Mouse (Mus musculus): ENCODE results near the gene Doc2g. TPM values are rescaled to one million over a fixed set of nuclear protein-coding genes. Genes with fewer than 3 reads are reported as not detected.

The Doc2g gene
- polyA plus RNA-seq, 1 experiment from 2014 or later: 4.8 TPM

Other genes with a start within 250 kb of the Doc2g start
- gene Kmt5b, start 235.9 kb upstream of the Doc2g start, polyA plus RNA-seq (2015; fragmentation: Nextera tagmentation; extraction: Ambion mirVana): 22.2 and 22.6 TPM in 2 replicates
- gene Chka, start 151.5 kb upstream of the Doc2g start, polyA plus RNA-seq (2015; fragmentation: Nextera tagmentation; extraction: Ambion mirVana): 42.2 and 44.4 TPM in 2 replicates
- gene Tcirg1, start 96.2 kb upstream of the Doc2g start, polyA plus RNA-seq (2015; fragmentation: Nextera tagmentation; extraction: Ambion mirVana): 43.1 and 46.6 TPM in 2 replicates
- 271 and 298 TPM in 2 replicates for gene Ndufs8, start 90.5 kb upstream of the Doc2g start, polyA plus RNA-seq (2015; fragmentation: Nextera tagmentation; extraction: Ambion mirVana)
- gene Aldh3b1, start 73.5 kb upstream of the Doc2g start, polyA plus RNA-seq (2015; fragmentation: Nextera tagmentation; extraction: Ambion mirVana): 3.5 and 4.9 TPM in 2 replicates
- 25.6 and 29.9 TPM in 2 replicates for gene Unc93b1, start 68.1 kb upstream of the Doc2g start, polyA plus RNA-seq (2015; fragmentation: Nextera tagmentation; extraction: Ambion mirVana)
- 0.39 and 0.92 TPM in 2 replicates for gene Aldh3b3, start 44.7 kb upstream of the Doc2g start, polyA plus RNA-seq (2015; fragmentation: Nextera tagmentation; extraction: Ambion mirVana)
- gene Aldh3b2, start 31.0 kb upstream of the Doc2g start, polyA plus RNA-seq (2015; fragmentation: Nextera tagmentation; extraction: Ambion mirVana): 44.0 and 68.7 TPM in 2 replicates
- gene Acy3, start 16.7 kb upstream of the Doc2g start, polyA plus RNA-seq (2015; fragmentation: Nextera tagmentation; extraction: Ambion mirVana): 7.8 and 10.2 TPM in 2 replicates
- 0.17 TPM in 1 of 2 replicates, not detected in the other for gene Tbx10, start 10.6 kb upstream of the Doc2g start, polyA plus RNA-seq (2015; fragmentation: Nextera tagmentation; extraction: Ambion mirVana)
- gene Nudt8, start 2.7 kb upstream of the Doc2g start, polyA plus RNA-seq (2015; fragmentation: Nextera tagmentation; extraction: Ambion mirVana): 30.5 and 31.3 TPM in 2 replicates
- 2.8 and 3.4 TPM in 2 replicates for gene Gm49405, start 2.7 kb upstream of the Doc2g start, polyA plus RNA-seq (2015; fragmentation: Nextera tagmentation; extraction: Ambion mirVana)
- 222 and 223 TPM in 2 replicates for gene Ndufv1, start 9.5 kb downstream of the Doc2g start, polyA plus RNA-seq (2015; fragmentation: Nextera tagmentation; extraction: Ambion mirVana)
- gene Gstp1, start 34.7 kb downstream of the Doc2g start, polyA plus RNA-seq (2015; fragmentation: Nextera tagmentation; extraction: Ambion mirVana): 793 and 833 TPM in 2 replicates
- gene Gstp2, start 42.7 kb downstream of the Doc2g start, polyA plus RNA-seq (2015; fragmentation: Nextera tagmentation; extraction: Ambion mirVana): 24.2 and 28.7 TPM in 2 replicates
- gene Gstp3, start 56.3 kb downstream of the Doc2g start, polyA plus RNA-seq (2015; fragmentation: Nextera tagmentation; extraction: Ambion mirVana): 5.3 and 6.1 TPM in 2 replicates
- 2.9 and 4.2 TPM in 2 replicates for gene Cabp2, start 78.3 kb downstream of the Doc2g start, polyA plus RNA-seq (2015; fragmentation: Nextera tagmentation; extraction: Ambion mirVana)
- gene Cdk2ap2, start 93.9 kb downstream of the Doc2g start, polyA plus RNA-seq (2015; fragmentation: Nextera tagmentation; extraction: Ambion mirVana): 115 and 128 TPM in 2 replicates
- 13.8 and 14.9 TPM in 2 replicates for gene Pitpnm1, start 96.7 kb downstream of the Doc2g start, polyA plus RNA-seq (2015; fragmentation: Nextera tagmentation; extraction: Ambion mirVana)
- 86.9 and 90.8 TPM in 2 replicates for gene Aip, start 122.5 kb downstream of the Doc2g start, polyA plus RNA-seq (2015; fragmentation: Nextera tagmentation; extraction: Ambion mirVana)
- not detected in 2 replicates for gene Gpr152, start 136.5 kb downstream of the Doc2g start, polyA plus RNA-seq (2015; fragmentation: Nextera tagmentation; extraction: Ambion mirVana)
- 0.12 TPM in 1 of 2 replicates, not detected in the other for gene Cabp4, start 140.7 kb downstream of the Doc2g start, polyA plus RNA-seq (2015; fragmentation: Nextera tagmentation; extraction: Ambion mirVana)
- gene Coro1b, start 145.3 kb downstream of the Doc2g start, polyA plus RNA-seq (2015; fragmentation: Nextera tagmentation; extraction: Ambion mirVana): 176 and 182 TPM in 2 replicates
- gene Ptprcap, start 150.3 kb downstream of the Doc2g start, polyA plus RNA-seq (2015; fragmentation: Nextera tagmentation; extraction: Ambion mirVana): 5.8 and 6.2 TPM in 2 replicates
- gene Rps6kb2, start 160.0 kb downstream of the Doc2g start, polyA plus RNA-seq (2015; fragmentation: Nextera tagmentation; extraction: Ambion mirVana): 50.2 and 60.4 TPM in 2 replicates
- 1.8 and 3.1 TPM in 2 replicates for gene Carns1, start 172.2 kb downstream of the Doc2g start, polyA plus RNA-seq (2015; fragmentation: Nextera tagmentation; extraction: Ambion mirVana)
- gene Tbc1d10c, start 188.0 kb downstream of the Doc2g start, polyA plus RNA-seq (2015; fragmentation: Nextera tagmentation; extraction: Ambion mirVana): 3.6 and 3.8 TPM in 2 replicates
- gene Ppp1ca, start 188.8 kb downstream of the Doc2g start, polyA plus RNA-seq (2015; fragmentation: Nextera tagmentation; extraction: Ambion mirVana): 727 and 779 TPM in 2 replicates
- gene Rad9a, start 198.3 kb downstream of the Doc2g start, polyA plus RNA-seq (2015; fragmentation: Nextera tagmentation; extraction: Ambion mirVana): 26.2 and 26.7 TPM in 2 replicates
- 5.3 and 6.3 TPM in 2 replicates for gene Clcf1, start 210.9 kb downstream of the Doc2g start, polyA plus RNA-seq (2015; fragmentation: Nextera tagmentation; extraction: Ambion mirVana)
- not detected in 2 replicates for gene AC109138.7, start 211.0 kb downstream of the Doc2g start, polyA plus RNA-seq (2015; fragmentation: Nextera tagmentation; extraction: Ambion mirVana)
- 36.3 and 38.0 TPM in 2 replicates for gene Pold4, start 228.6 kb downstream of the Doc2g start, polyA plus RNA-seq (2015; fragmentation: Nextera tagmentation; extraction: Ambion mirVana)